Mouse (Mus musculus) CD4-positive helper T cell, adult 2 months (primary cell): ENCODE data around the gene Slc45a2.
"Not testable (repeated sequence)": the region's sequence is repeated elsewhere in the genome, so short reads cannot be mapped to it uniquely, and the experiment has no call there.

ENCODE experiments used
- DNase-seq: peaks from one replicate; pipeline ENCODE4 v3.0.0-alpha.2; 2012; ENCODE audit warnings: low read depth, missing footprints, low spot score

Gene Slc45a2

GRCm38 (mm10) chr15:11000421-11000820 is at the start of gene Slc45a2:
Slc45a2 (plus strand) TSS chr15:11000721.
- no peak for DNase-seq

GRCm38 (mm10) chr15:10951951-10952759 is 48.4 kb upstream of the Slc45a2 start, which contains the start of gene C1qtnf3:
C1qtnf3 (plus strand) TSS chr15:10952332.
- no peak for DNase-seq

GRCm38 (mm10) chr15:10952760-10953305 is 47.7 kb upstream of the Slc45a2 start:
- DNase-seq, result no peak

- DNase-seq, result peak; percentile 12
Measured at GRCm38 (mm10) chr15:10953465-10953864, 47.1 kb upstream of the Slc45a2 start.

GRCm38 (mm10) chr15:10954381-10955016 is 46.0 kb upstream of the Slc45a2 start:
- DNase-seq, result no peak

- no peak for DNase-seq
Measured at GRCm38 (mm10) chr15:10955156-10955555, 45.4 kb upstream of the Slc45a2 start.

- DNase-seq, result no peak
Measured at GRCm38 (mm10) chr15:10956706-10957105, 43.8 kb upstream of the Slc45a2 start.

DNA sequence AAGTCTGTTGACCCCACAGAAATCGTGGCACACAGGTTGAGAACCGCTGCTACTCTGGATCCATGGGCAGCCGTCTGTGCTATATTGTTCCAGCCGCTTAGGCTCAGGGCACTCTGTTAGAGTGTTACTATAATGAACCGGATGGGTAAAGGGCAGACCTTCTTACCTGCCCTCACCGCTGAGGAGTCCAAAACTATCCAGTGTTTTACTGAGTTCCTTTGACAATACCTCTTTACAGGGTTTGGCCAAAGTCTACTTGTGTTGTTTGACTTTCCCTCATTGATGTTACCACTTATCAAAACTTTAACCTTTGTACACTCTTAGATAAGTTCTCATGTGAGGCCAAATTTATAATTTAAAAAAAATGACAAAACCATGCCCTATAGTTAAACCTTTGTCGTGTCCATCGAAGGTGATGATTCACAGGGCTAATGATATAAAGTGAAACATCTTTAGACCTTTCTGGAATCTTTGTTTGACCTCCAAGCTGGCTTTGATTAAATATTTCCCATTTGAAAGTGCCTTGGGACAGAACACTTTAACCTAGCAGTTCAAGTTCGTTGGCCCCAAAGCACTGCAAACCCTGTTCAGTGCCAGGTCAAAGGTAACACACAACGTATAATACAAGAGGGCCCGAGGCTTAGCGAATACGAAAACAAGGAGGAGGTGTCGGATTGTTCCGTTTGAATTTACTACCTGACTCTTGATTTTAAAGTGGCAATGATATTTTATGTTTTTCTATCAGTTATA is 41.1 kb upstream of the Slc45a2 start:
- no peak for DNase-seq

DNA sequence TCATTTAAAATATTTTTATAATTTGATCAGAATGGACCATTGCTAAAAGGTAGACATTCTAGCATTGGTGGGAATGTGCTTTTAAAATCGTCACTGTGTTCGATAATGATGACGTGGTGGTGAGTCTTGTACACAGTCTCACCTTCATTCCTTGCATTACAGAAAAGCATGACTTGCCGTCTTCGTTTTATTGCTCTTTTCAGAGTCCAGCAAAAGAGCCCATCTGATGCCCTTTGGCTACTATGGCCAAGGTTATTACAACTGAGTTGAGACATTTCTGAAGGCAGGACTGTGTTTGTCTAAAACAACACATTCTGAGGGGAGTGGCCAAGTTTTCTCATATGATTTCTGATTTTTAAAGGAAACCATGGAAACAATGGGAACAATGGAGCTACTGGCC is 40.3 kb upstream of the Slc45a2 start:
- no peak for DNase-seq

- DNase-seq, result no peak
Measured at GRCm38 (mm10) chr15:10962601-10963000, 37.9 kb upstream of the Slc45a2 start.

DNA sequence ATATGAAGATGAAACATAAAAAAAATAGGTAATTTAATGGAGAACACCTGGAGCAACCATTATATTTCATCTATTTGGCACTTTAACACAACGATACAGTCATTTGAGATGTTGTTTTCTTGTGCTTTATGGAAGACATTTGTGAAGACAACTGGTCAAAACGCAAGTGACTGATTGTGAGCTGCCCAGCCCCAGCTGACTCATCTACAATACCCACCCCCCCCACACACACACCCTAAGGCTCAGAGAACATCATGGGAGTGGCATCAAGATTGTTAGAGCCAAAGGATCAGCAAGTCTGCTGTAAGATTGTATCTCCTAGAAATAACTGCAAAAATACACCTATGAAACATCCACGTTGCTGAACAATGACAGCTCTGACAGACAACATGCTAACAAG is 31.1 kb upstream of the Slc45a2 start:
- no peak for DNase-seq

DNA sequence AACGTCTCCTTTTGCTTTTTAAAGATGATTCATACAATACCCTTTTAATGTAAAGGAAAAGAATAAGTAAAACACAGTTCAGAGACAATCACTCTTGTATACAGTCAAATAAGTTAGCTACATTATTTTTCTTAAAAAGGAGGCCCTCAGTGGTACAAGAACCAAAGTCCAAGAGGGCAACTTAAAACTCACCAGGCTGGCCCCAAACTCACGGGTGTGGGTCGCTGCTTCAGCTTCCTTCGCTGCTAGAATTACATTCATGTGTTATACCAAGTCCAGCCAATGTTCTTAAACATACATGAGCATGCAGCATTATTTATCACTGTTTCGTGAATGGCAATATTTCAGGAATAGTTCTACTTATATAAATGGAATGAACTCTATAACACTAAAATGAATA is 29.7 kb upstream of the Slc45a2 start:
- no peak for DNase-seq

DNA sequence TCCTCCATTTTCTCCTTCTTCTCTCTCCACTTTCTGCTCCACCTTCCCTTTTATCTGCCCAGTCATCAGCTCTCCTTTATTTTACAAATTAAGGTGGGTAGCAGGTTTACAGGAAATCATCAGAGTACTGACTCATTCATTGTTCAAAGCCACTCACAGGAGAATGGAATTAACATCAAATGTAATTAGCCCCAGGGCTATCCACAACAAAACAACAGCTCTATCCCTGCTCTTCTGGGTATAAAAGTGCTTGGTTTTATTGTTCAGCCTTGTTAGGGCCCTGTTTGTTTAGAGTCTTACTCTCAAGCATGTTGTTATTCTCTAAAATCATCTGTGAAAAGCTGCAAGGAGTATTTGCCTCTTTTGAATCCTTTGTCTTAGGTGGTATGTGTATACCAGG is 23.4 kb upstream of the Slc45a2 start:
- no peak for DNase-seq

- DNase-seq, result no peak
Measured at GRCm38 (mm10) chr15:10980712-10981111, 19.8 kb upstream of the Slc45a2 start.

- peak; percentile 91 for DNase-seq
Measured at GRCm38 (mm10) chr15:10981377-10982063, 19.0 kb upstream of the Slc45a2 start, which contains the start of gene Amacr. Amacr (plus strand) TSS chr15:10981756.

- no peak for DNase-seq
Measured at GRCm38 (mm10) chr15:10982064-10982435, 18.5 kb upstream of the Slc45a2 start.

DNA sequence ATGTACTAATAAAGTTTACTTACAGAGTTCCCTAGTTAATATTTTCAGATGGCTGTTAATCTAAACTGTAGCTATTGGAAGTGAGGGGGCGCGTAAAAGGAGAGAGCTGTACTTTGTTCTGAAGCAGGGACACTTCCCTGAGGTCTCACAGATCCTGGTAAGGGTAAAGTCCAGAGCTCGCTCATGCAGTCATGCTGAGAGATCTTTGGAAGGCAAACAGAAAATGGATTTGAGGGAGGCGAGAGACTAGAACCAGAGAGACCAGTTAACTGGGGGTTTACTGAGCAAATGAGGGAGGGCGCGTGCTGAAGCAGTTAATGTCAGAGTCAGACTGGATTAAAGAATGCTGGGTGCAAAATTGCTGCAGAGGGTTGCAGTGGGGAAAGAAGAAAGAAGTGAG is 14.8 kb upstream of the Slc45a2 start:
- DNase-seq, result no peak

DNA sequence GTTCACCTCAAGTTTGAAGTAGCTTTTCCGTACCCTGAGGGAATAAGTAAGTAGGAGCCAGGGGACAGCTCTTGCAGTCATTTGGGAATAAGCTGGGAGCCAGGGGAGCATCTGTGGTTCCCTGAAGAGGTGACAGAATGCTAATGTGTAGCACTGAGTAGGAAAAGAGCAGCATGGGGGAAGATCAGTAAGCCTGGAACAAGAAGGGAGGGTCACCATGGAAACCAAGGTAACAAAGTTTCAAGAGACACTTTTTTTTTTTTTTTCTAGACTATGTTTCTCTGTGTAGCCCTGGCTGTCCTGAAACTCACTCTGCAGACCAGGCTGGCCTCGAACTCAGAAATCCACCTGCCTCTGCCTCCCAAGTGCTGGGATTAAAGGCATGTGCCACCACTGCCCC is 14.0 kb upstream of the Slc45a2 start:
- DNase-seq, result not testable (repeated sequence)

GRCm38 (mm10) chr15:10990411-10990810 is 10.1 kb upstream of the Slc45a2 start:
- no peak for DNase-seq

GRCm38 (mm10) chr15:10991566-10991965 is 9.0 kb upstream of the Slc45a2 start:
- DNase-seq, result no peak

DNA sequence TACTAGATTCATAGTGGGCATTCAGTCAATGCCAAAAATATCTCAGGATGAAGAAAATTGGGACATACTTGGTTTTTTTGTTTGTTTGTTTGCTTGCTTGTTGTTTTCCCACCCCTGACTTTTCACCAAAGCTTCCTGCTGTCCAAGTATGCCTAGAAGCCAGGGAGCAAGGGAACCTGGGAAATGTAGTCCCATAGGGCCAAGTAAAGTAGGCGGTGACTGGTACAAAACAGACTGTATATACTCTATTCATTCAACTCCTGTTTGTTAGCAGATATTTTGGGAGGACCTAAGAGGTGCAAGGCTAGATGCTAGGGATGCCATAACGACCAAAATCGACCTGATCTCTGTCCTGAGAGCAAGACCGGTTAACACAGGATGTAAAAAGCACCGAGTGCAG is 689 bp upstream of the Slc45a2 start:
- no peak for DNase-seq
